Mouse (Mus musculus): ENCODE measurements around the gene Hat1.

GRCm38 (mm10) chr2:71420895-71421425 lies 32.2 kb downstream of the Hat1 start:
- TF ChIP-seq POLR2A (IDR thresholded peaks at IDR 0.05; ENCODE audit: borderline replicate concordance, control insufficient read depth, low read depth, low read length): no peak
- TF ChIP-seq CTCF (IDR thresholded peaks at IDR 0.05; ENCODE audit: control insufficient read depth, insufficient read depth, low read length): no peak
